Mouse (Mus musculus) pancreas, adult 10 weeks (tissue): Measurements from ENCODE around the gene Mettl7b. TPM values are rescaled to one million over a fixed set of nuclear protein-coding genes. Genes with fewer than 3 reads are reported as not detected.

Experiments
- polyA plus RNA-seq: library from polyadenylated mRNA; stranded (reverse); fragments of 350-450 nt; fragmentation: Illumina TruSeq; extraction: RNeasy Lipid Tissue Mini Kit (QIAGEN cat#74804); gene quantifications from one replicate; pipeline ENCODE4 v1.2.3, GENCODE M21; 2015; ENCODE audit warnings: low read depth, low replicate concordance; ENCODE audit not compliant: insufficient read depth

The Mettl7b gene
- not detected for polyA plus RNA-seq

GRCm38 (mm10) chr10:128960590-128961584 is at the start of gene Mettl7b:
Mettl7b (minus strand) TSS chr10:128960988.

DNA sequence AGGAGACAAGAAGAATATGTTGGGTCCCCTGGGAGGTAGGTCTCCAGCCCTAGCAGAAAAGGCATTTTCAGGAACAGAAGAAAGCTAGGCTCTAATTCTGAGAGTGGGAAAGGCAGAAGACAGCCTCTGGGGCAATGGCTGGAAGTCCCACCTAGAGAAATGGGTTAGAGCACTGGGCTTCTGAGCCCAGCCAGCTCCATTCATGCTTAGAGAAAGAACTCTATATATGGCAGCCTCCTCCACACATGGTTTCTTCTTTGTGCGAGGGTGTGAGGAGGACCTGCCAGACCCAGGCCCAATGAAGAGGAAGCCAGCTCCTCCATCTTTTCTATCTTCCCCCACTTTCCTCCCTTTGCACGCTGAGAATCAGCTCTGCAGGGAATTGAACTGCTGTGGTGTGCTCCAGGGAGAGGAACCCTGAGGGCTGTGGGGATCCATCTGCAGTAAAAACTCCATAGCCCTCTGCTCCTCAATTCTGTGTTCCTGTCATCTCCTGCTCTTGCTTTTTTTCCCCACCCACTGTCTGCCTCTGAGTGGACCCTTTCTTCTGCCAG is 49.6 kb upstream of the Mettl7b start, which contains the start of gene Olfr763:
TSS of gene Olfr763 (plus strand) at position 504 of the 554 bp plus-strand sequence.

DNA sequence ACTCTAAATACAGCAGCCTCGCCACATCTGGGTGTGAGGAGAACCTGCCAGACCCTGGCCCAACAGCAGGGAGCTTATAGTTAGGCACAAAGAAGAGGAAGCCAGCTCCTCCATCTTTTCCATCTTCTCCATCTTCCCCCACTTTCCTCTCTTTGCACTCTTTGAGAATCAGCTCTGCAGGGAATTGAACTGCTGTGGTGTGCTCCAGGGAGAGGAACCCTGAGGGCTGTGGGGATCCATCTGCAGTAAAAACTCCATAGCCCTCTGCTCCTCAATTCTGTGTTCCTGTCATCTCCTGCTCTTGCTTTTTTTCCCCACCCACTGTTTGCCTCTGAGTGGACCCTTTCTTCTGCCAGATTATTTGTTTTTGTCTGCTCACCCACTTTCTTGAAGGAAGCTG is 28.3 kb upstream of the Mettl7b start, which contains the start of gene Olfr9:
TSS of gene Olfr9 (plus strand) at position 301 of the 400 bp plus-strand sequence.

GRCm38 (mm10) chr10:128933574-128933973 is 27.2 kb downstream of the Mettl7b start, which contains the start of gene Itga7:
Itga7 (plus strand) TSS chr10:128933818.

GRCm38 (mm10) chr10:128923935-128924334 is 36.9 kb downstream of the Mettl7b start, which contains the start of gene Bloc1s1:
Bloc1s1 (minus strand) TSS chr10:128924035.

DNA sequence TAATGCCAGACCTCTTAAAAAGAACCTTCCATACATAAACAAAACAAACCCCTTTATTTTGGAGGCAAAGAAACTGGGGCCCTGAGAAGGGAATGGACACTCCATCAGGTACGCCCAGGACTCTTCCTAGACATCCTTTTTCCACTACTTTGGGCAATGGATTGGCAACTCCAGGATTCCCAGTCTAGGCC is 38.1 kb downstream of the Mettl7b start, which contains the start of gene Rdh5:
TSS of gene Rdh5 (minus strand) at position 67 of the 191 bp plus-strand sequence.

Other genes starting within 250 kb of the Mettl7b start
- gene Dgka, start 216.1 kb downstream of the Mettl7b start, polyA plus RNA-seq, result 10.4 TPM
- gene Pym1, start 213.1 kb downstream of the Mettl7b start, polyA plus RNA-seq, result 4.8 TPM
- gene Mmp19, start 170.1 kb downstream of the Mettl7b start, polyA plus RNA-seq, result 3.0 TPM
- gene Dnajc14, start 156.9 kb downstream of the Mettl7b start, polyA plus RNA-seq, result 9.2 TPM
- gene Tmem198b, start 156.6 kb downstream of the Mettl7b start, polyA plus RNA-seq, result 6.6 TPM
- gene Sarnp, start 143.7 kb downstream of the Mettl7b start, polyA plus RNA-seq, result 15.9 TPM
- gene Ormdl2, start 139.3 kb downstream of the Mettl7b start, polyA plus RNA-seq, result 11.8 TPM
- not detected for gene Gdf11, start 69.3 kb downstream of the Mettl7b start, polyA plus RNA-seq
- gene Cd63, start 60.0 kb downstream of the Mettl7b start, polyA plus RNA-seq, result 125 TPM
- gene Rdh5, start 38.1 kb downstream of the Mettl7b start, polyA plus RNA-seq, result 12.1 TPM
- 47.0 TPM for gene Bloc1s1, start 37.0 kb downstream of the Mettl7b start, polyA plus RNA-seq
- 5.2 TPM for gene Itga7, start 27.2 kb downstream of the Mettl7b start, polyA plus RNA-seq
- not detected for gene Olfr9, start 28.4 kb upstream of the Mettl7b start, polyA plus RNA-seq
- gene Olfr763, start 49.8 kb upstream of the Mettl7b start, polyA plus RNA-seq, result not detected
- not detected for gene Olfr764-ps1, start 78.9 kb upstream of the Mettl7b start, polyA plus RNA-seq
- not detected for gene Olfr765, start 89.0 kb upstream of the Mettl7b start, polyA plus RNA-seq
- gene Olfr766-ps1, start 108.0 kb upstream of the Mettl7b start, polyA plus RNA-seq, result not detected
- gene Olfr767, start 121.9 kb upstream of the Mettl7b start, polyA plus RNA-seq, result not detected
- gene Olfr768, start 138.4 kb upstream of the Mettl7b start, polyA plus RNA-seq, result not detected
- not detected for gene Olfr769, start 156.9 kb upstream of the Mettl7b start, polyA plus RNA-seq
- not detected for gene Olfr770, start 178.0 kb upstream of the Mettl7b start, polyA plus RNA-seq
- not detected for gene Olfr771, start 203.8 kb upstream of the Mettl7b start, polyA plus RNA-seq
- not detected for gene Olfr772, start 216.9 kb upstream of the Mettl7b start, polyA plus RNA-seq
- gene Olfr773, start 226.4 kb upstream of the Mettl7b start, polyA plus RNA-seq, result not detected